Mouse (Mus musculus): ENCODE data around the gene Stx8.

DNA sequence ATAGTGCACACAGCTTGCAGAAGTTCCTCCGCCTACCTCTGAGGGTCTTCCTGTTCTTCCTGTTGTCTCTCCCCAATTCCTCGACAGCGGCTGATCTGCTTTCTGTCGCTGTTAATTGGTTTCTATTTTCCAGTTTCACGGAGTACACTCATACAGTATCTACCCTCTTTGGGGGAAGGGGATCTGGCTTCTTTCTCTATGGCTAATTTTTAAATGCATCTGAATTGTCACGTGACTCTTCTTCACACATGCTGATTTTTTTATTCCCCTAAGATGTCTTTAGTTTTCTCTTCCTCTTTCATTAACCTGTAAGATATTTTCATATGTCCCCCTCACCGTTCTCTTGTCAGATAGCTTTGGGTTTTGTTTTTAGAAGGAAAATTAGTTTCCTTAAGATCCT lies 46.2 kb downstream of the Stx8 start:
- TF ChIP-seq POLR2A (IDR thresholded peaks at IDR 0.05; ENCODE audit: low read depth, low read length) (no peak), CTCF (IDR thresholded peaks at IDR 0.05; ENCODE audit: borderline replicate concordance, insufficient read depth, low read length) (no peak)
